Mouse (Mus musculus): Measurements from ENCODE around the gene Pgap2.
A peak's percentile ranks its signal among the peaks of the same experiment; 100 is the strongest.
"Not testable (repeated sequence)": the region's sequence is repeated elsewhere in the genome, so short reads cannot be mapped to it uniquely, and the experiment has no call there.

Pgap2 gene

DNA sequence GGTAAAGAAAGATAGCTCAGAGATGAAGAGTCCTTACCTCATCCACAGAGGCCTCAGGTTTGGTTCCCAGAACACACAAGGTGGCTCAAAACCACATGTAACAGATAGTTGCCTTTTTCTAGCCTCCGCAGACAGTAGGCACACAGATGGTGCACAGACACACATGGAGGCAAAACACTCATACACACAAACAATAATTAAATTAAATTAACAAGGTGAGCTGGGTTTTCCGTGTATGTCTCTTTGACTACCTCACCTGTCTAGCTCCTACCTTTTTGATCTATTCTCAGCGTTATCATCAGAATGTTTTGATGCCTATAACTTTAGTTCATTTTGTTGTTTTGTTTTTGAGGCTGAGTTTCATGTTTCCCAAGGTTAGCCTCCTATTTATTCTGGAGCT, 45.9 kb downstream of the Pgap2 start, which contains the start of gene Rhog:
Rhog (minus strand) TSS at position 101 of the 400 bp plus-strand sequence.
- H3K36me3 ChIP-seq (ENCODE audit: insufficient read depth, low read length), result no peaks in the 10 kb centered on the region
- peaks cover 18% of the 10 kb centered on the region for H3K27me3 ChIP-seq (ENCODE audit: insufficient read depth, low read length)
- H3K4me3 ChIP-seq (replicated peaks; ENCODE audit: low read length), result no peak within 1 kb of the TSS
- H3K4me1 ChIP-seq (replicated peaks; ENCODE audit: low read depth, low read length), result peaks cover 7% of the 10 kb centered on the region
- TF ChIP-seq POU5F1 (IDR thresholded peaks at IDR 0.05; ENCODE audit: borderline replicate concordance, low read length) (no peak), CTCF (conservative IDR thresholded peaks at IDR 0.05; ENCODE audit: low read length) (no peak), NANOG (IDR thresholded peaks at IDR 0.05; ENCODE audit: borderline replicate concordance, low read length) (no peak)
- no peaks in the 10 kb centered on the region for H3K9me3 ChIP-seq (ENCODE audit: low read length)

DNA sequence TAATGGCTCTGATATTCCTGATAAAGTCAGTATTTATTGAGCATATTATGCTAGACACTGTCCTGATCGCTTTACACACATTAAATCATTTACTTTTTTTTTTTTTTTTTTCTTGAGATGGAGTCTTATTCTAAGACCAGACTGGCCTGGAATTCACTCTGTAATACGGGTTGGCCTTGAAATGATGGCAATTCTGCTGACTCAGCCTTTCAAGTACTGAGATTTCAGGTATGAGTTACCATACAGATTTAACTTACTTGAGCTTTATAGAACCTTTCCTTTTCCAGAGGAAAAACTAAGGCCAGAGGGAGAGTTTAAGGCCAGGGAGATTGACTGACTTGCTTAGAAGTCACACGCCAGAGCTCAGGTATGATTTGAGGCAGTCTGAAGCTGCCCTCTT, 46.6 kb downstream of the Pgap2 start:
- Histone ChIP-seq H3K4me1 (replicated peaks; ENCODE audit: low read depth, low read length) (no peaks in the 10 kb centered on the region), H3K36me3 (ENCODE audit: insufficient read depth, low read length) (no peaks in the 10 kb centered on the region)

DNA sequence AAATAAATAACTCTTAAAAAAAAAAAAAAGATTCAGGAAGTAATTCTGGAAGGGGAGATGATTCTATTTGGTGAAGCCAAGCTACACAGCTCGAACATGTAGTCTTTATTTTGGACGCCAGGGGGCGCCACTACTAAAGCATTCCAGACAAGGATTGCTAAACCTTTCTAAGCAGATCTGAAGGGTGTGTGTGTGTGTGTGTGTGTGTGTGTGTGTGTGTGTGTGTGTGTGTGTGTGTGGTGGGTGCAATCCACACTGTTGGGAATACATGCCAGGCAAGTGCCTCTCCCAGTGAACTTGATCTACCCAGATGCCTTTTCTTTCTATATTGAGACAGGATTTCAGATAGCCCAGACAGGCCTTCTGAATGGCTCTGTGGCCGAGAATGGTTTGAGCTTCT, 48.2 kb downstream of the Pgap2 start:
- Histone ChIP-seq H3K27me3 (ENCODE audit: insufficient read depth, low read length) (peaks cover 15% of the 10 kb centered on the region), H3K9me3 (ENCODE audit: low read length) (no peaks in the 10 kb centered on the region), H3K36me3 (ENCODE audit: insufficient read depth, low read length) (no peaks in the 10 kb centered on the region), H3K4me1 (replicated peaks; ENCODE audit: low read depth, low read length) (no peaks in the 10 kb centered on the region), H3K4me3 (replicated peaks; ENCODE audit: low read length) (no peak overlapping the region)
- TF ChIP-seq POU5F1 (IDR thresholded peaks at IDR 0.05; ENCODE audit: borderline replicate concordance, low read length) (no peak), NANOG (IDR thresholded peaks at IDR 0.05; ENCODE audit: borderline replicate concordance, low read length) (no peak), CTCF (conservative IDR thresholded peaks at IDR 0.05; ENCODE audit: low read length) (peak; percentile 69)

More for the DNA sequence above, 46.6 kb downstream of the Pgap2 start:
- H3K9me3 ChIP-seq (ENCODE audit: low read length), result no peaks in the 10 kb centered on the region
- H3K4me3 ChIP-seq (replicated peaks; ENCODE audit: low read length), result no peak overlapping the region
- TF ChIP-seq POU5F1 (IDR thresholded peaks at IDR 0.05; ENCODE audit: borderline replicate concordance, low read length) (no peak), CTCF (conservative IDR thresholded peaks at IDR 0.05; ENCODE audit: low read length) (no peak), NANOG (IDR thresholded peaks at IDR 0.05; ENCODE audit: borderline replicate concordance, low read length) (no peak)
- H3K27me3 ChIP-seq (ENCODE audit: insufficient read depth, low read length), result peaks cover 18% of the 10 kb centered on the region

DNA sequence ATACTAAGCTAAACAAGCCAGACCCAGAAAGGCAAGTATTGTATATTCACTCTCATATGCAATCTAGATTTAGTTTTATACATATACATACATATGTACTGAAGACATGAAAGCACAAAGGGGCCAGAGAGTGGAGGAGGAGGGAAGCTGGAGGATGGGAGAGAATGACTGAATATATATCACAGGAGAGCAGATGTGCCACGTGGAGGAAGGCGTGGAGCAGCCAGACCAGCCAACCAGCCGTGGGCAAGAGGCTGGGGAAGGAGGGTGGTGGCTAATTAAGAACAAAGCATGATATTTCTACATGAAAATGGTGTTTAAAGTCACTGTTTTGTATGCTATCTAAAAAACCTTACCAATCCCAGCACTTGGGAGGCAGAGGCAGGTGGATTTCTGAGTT, 48.7 kb downstream of the Pgap2 start:
- no peaks in the 10 kb centered on the region for H3K4me1 ChIP-seq (replicated peaks; ENCODE audit: low read depth, low read length)
- no peaks in the 10 kb centered on the region for H3K36me3 ChIP-seq (ENCODE audit: insufficient read depth, low read length)
- H3K9me3 ChIP-seq (ENCODE audit: low read length), result no peaks in the 10 kb centered on the region
- no peak for TF ChIP-seq POU5F1 (IDR thresholded peaks at IDR 0.05; ENCODE audit: borderline replicate concordance, low read length)
- no peak for TF ChIP-seq CTCF (conservative IDR thresholded peaks at IDR 0.05; ENCODE audit: low read length)
- TF ChIP-seq NANOG (IDR thresholded peaks at IDR 0.05; ENCODE audit: borderline replicate concordance, low read length), result no peak
- H3K4me3 ChIP-seq (replicated peaks; ENCODE audit: low read length), result no peak overlapping the region
- H3K27me3 ChIP-seq (ENCODE audit: insufficient read depth, low read length), result peaks cover 12% of the 10 kb centered on the region

DNA sequence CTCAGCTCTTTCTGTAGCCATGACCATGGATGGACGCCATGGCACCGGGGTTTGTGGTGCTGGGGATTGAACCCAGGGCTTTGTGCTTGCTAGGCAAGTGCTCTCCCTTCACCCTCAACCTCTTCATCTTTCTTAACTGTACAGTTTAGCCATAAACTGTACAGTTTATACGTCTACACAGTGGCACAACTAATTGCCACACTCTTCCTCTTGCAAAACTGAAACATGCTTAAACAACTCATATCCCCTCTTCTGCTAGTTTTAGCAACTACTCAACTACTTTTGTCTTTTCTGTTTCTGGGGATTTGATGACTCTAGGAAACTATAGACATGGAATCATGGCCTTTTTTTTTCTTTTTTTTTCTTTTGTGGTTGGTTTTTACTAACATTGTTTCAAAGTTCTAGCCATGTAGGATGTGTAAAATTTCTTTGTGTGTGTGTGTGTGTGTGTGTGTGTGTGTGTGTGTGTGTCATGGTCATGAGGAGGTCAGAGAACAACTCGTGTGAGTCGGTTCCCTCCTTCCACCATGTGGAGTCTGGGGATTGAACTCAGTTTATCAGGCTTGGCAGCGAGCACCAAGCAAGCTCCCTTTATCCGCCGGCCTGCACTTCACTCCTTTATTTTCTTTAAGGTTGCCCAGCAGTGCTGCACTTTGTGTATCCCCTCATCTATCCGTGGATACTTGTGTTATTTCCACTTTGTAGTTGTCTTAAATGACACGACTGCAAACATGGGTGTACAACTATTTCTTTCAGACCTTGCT, 49.9 kb downstream of the Pgap2 start:
- no peak overlapping the region for H3K4me3 ChIP-seq (replicated peaks; ENCODE audit: low read length)
- no peaks in the 10 kb centered on the region for H3K9me3 ChIP-seq (ENCODE audit: low read length)
- TF ChIP-seq CTCF (conservative IDR thresholded peaks at IDR 0.05; ENCODE audit: low read length) (no peak), POU5F1 (IDR thresholded peaks at IDR 0.05; ENCODE audit: borderline replicate concordance, low read length) (no peak), NANOG (IDR thresholded peaks at IDR 0.05; ENCODE audit: borderline replicate concordance, low read length) (no peak)

DNA sequence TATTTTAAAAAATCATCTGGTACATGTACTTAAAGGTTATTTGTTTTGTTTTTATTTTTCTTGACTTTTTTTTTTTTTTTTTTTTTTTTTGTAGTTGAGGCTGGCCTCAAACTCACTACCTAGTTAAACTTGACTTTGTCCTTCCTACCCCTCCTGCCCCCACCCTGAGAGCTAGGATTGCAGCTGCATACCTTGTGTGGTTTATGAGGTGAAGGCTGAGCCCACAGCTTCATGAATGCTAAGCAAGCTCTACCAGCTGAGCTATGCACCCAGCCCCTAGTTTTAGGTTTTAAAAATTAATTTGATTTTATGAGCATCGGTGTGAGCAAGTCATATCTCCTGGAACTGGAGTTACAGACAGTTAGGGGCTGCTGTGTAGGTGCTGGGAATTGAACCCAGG, 50.5 kb downstream of the Pgap2 start:
- no peak overlapping the region for H3K4me3 ChIP-seq (replicated peaks; ENCODE audit: low read length)
- H3K36me3 ChIP-seq (ENCODE audit: insufficient read depth, low read length), result no peaks in the 10 kb centered on the region
- peaks cover 17% of the 10 kb centered on the region for H3K27me3 ChIP-seq (ENCODE audit: insufficient read depth, low read length)
- no peaks in the 10 kb centered on the region for H3K9me3 ChIP-seq (ENCODE audit: low read length)
- TF ChIP-seq CTCF (conservative IDR thresholded peaks at IDR 0.05; ENCODE audit: low read length) (no peak), NANOG (IDR thresholded peaks at IDR 0.05; ENCODE audit: borderline replicate concordance, low read length) (no peak)
- H3K4me1 ChIP-seq (replicated peaks; ENCODE audit: low read depth, low read length), result no peaks in the 10 kb centered on the region

More for the DNA sequence above, 49.9 kb downstream of the Pgap2 start:
- Histone ChIP-seq H3K27me3 (ENCODE audit: insufficient read depth, low read length) (peaks cover 12% of the 10 kb centered on the region), H3K36me3 (ENCODE audit: insufficient read depth, low read length) (no peaks in the 10 kb centered on the region), H3K4me1 (replicated peaks; ENCODE audit: low read depth, low read length) (no peaks in the 10 kb centered on the region)

DNA sequence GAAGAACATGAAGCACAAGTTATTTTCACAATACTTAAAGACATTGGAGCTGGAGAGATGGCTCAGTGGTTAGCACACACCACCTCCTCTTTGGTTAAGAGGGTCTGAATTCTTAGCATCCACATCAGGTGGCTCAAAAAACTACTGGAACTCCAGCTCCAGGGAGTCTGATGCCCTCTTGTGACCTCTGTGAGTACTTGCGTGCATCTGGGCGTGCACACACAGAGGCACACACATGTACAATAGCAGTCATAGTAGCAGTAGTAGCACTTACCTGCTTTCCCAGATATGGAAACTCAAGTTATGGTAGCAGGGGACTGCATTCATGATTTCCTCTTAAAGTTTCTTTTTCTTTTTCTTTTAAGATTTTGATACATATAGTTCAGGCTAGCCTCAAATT, 53.0 kb downstream of the Pgap2 start:
- H3K36me3 ChIP-seq (ENCODE audit: insufficient read depth, low read length), result no peaks in the 10 kb centered on the region
- TF ChIP-seq NANOG (IDR thresholded peaks at IDR 0.05; ENCODE audit: borderline replicate concordance, low read length), result no peak
- TF ChIP-seq CTCF (conservative IDR thresholded peaks at IDR 0.05; ENCODE audit: low read length), result peak; percentile 14
- TF ChIP-seq POU5F1 (IDR thresholded peaks at IDR 0.05; ENCODE audit: borderline replicate concordance, low read length), result no peak
- H3K4me3 ChIP-seq (replicated peaks; ENCODE audit: low read length), result no peak overlapping the region
- peaks cover 14% of the 10 kb centered on the region for H3K27me3 ChIP-seq (ENCODE audit: insufficient read depth, low read length)
- H3K9me3 ChIP-seq (ENCODE audit: low read length), result no peaks in the 10 kb centered on the region
- H3K4me1 ChIP-seq (replicated peaks; ENCODE audit: low read depth, low read length), result peaks cover 8% of the 10 kb centered on the region

DNA sequence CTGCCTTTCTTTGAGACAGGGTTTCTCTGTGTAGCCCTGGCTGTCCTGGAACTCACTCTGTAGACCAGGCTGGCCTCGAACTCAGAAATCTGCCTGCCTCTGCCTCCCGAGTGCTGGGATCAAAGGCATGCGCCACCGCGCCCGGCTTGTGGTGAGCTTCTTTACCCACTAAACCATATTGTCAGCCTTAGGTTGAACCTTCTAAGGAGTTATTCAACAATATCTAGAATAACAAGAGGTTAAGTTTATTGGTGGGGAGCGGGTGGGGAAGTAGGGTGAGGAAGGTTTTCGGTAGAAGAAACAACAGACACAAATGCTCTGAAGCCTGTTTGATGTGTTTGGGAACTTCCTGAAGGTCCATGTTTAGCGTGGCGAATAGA, 56.0 kb downstream of the Pgap2 start:
- peaks cover 21% of the 10 kb centered on the region for H3K4me1 ChIP-seq (replicated peaks; ENCODE audit: low read depth, low read length)
- not testable (repeated sequence) for H3K4me3 ChIP-seq (replicated peaks; ENCODE audit: low read length); H3K9me3 ChIP-seq (ENCODE audit: low read length); H3K36me3 ChIP-seq (ENCODE audit: insufficient read depth, low read length)
- peaks cover 38% of the 10 kb centered on the region for H3K27me3 ChIP-seq (ENCODE audit: insufficient read depth, low read length)

Measured in E14TG2a.4 (cell line).